Mouse (Mus musculus) T-helper 2 cell (primary cell): Measurements from ENCODE around the gene Cpne5.
"Not testable (repeated sequence)": the region's sequence is repeated elsewhere in the genome, so short reads cannot be mapped to it uniquely, and the experiment has no call there.

ENCODE experiments used
- in situ Hi-C: fragments of 300-600 bp; cut with MboI, MseI; formaldehyde crosslinking; loops from one replicate; pipeline ENCODE4 v1.15.1; 2025; ENCODE audit warnings: high pct_unique_total_duplicates

The Cpne5 gene

GRCm38 (mm10) chr17:29258025-29258558 lies 20.1 kb upstream of the Cpne5 start:
- in situ Hi-C loops: loop anchor here (5.0 kb wide), 1 partner anchor 259 kb away; no protein-coding TSS in a partner anchor

- in situ Hi-C loops: loop anchor here (5.0 kb wide), 1 partner anchor 260 kb away; no protein-coding TSS in a partner anchor
Observed at GRCm38 (mm10) chr17:29257001-29257511, 19.1 kb upstream of the Cpne5 start.

- in situ Hi-C loops: loop anchor here (5.0 kb wide), 1 partner anchor 261 kb away; no protein-coding TSS in a partner anchor
Observed at GRCm38 (mm10) chr17:29256507-29256906, 18.5 kb upstream of the Cpne5 start.

GRCm38 (mm10) chr17:29254784-29255183 lies 16.8 kb upstream of the Cpne5 start:
- in situ Hi-C loops: loop anchor here (5.0 kb wide), 1 partner anchor 263 kb away; no protein-coding TSS in a partner anchor

- in situ Hi-C loops: no loop called here
Observed at GRCm38 (mm10) chr17:29253684-29254083, 15.7 kb upstream of the Cpne5 start.

- in situ Hi-C loops: no loop called here
Observed at GRCm38 (mm10) chr17:29253236-29253635, 15.3 kb upstream of the Cpne5 start.

GRCm38 (mm10) chr17:29251608-29252390 lies 13.8 kb upstream of the Cpne5 start:
- in situ Hi-C loops: no loop called here

- in situ Hi-C loops: not testable (repeated sequence)
Observed at GRCm38 (mm10) chr17:29251006-29251405, 13.0 kb upstream of the Cpne5 start.

GRCm38 (mm10) chr17:29249512-29249911 lies 11.5 kb upstream of the Cpne5 start:
- in situ Hi-C loops: loop anchor here (5.0 kb wide), 1 partner anchor 202 kb away; no protein-coding TSS in a partner anchor

GRCm38 (mm10) chr17:29247881-29248280 lies 9.9 kb upstream of the Cpne5 start:
- in situ Hi-C loops: loop anchor here (5.0 kb wide), 1 partner anchor 201 kb away; no protein-coding TSS in a partner anchor

- in situ Hi-C loops: loop anchor here (5.0 kb wide), 1 partner anchor 199 kb away; no protein-coding TSS in a partner anchor
Observed at GRCm38 (mm10) chr17:29246602-29247001, 8.6 kb upstream of the Cpne5 start.

GRCm38 (mm10) chr17:29245725-29246124 lies 7.8 kb upstream of the Cpne5 start:
- in situ Hi-C loops: loop anchor here (5.0 kb wide), 1 partner anchor 198 kb away; no protein-coding TSS in a partner anchor

GRCm38 (mm10) chr17:29244912-29245311 lies 6.9 kb upstream of the Cpne5 start:
- in situ Hi-C loops: loop anchor here (5.0 kb wide), 2 partner anchors 68 to 198 kb away; no protein-coding TSS in a partner anchor

GRCm38 (mm10) chr17:29238421-29238945 lies 516 bp upstream of the Cpne5 start:
- in situ Hi-C loops: no loop called here

- in situ Hi-C loops: no loop called here
Observed at GRCm38 (mm10) chr17:29237267-29237771, 648 bp downstream of the Cpne5 start.

GRCm38 (mm10) chr17:29236111-29236510 lies 1.9 kb downstream of the Cpne5 start:
- in situ Hi-C loops: no loop called here

- in situ Hi-C loops: no loop called here
Observed at GRCm38 (mm10) chr17:29231109-29231508, 6.9 kb downstream of the Cpne5 start.

- in situ Hi-C loops: no loop called here
Observed at GRCm38 (mm10) chr17:29220631-29221030, 17.3 kb downstream of the Cpne5 start.

GRCm38 (mm10) chr17:29218017-29218416 lies 19.9 kb downstream of the Cpne5 start:
- in situ Hi-C loops: no loop called here

- in situ Hi-C loops: no loop called here
Observed at GRCm38 (mm10) chr17:29216078-29216477, 21.9 kb downstream of the Cpne5 start.

GRCm38 (mm10) chr17:29214655-29215054 lies 23.3 kb downstream of the Cpne5 start:
- in situ Hi-C loops: no loop called here

GRCm38 (mm10) chr17:29214193-29214456 lies 23.8 kb downstream of the Cpne5 start:
- in situ Hi-C loops: no loop called here
